Mouse (Mus musculus) liver, embryonic 11.5 days (tissue): ENCODE results near the gene Iglon5. TPM values are rescaled to one million over a fixed set of nuclear protein-coding genes. Genes with fewer than 3 reads are reported as not detected.

ENCODE experiments used
- ATAC-seq: fragments of 200-750 bp; cut with Nextera tagmentation; replicated peaks from 2 replicates; pipeline ENCODE4 v1.8.0; 2017; ENCODE audit warnings: moderate number of reproducible peaks, mild to moderate bottlenecking, moderate TSS enrichment, moderate library complexity; ENCODE audit not compliant: low FRiP score
- DNase-seq: peaks from one replicate; pipeline ENCODE4 v3.0.0-alpha.2; 2017; ENCODE audit warnings: low spot score
- H3K27ac ChIP-seq: fragments of 300-500 bp; sonication (generic); 2 replicates; pipeline ENCODE4 v1.5.1; 2014; ENCODE audit warnings: mild to moderate bottlenecking, low read depth, low read length, control low read depth
- H3K27me3 ChIP-seq: fragments of 300-500 bp; sonication (generic); replicated peaks from 2 replicates; pipeline ENCODE4 v1.6.1; 2014; ENCODE audit warnings: low read length, mixed read lengths; ENCODE audit not compliant: control insufficient read depth, insufficient read depth
- H3K36me3 ChIP-seq: fragments of 300-500 bp; sonication (generic); 2 replicates; pipeline ENCODE4 v1.6.1; 2014; ENCODE audit warnings: mild to moderate bottlenecking, low read length, moderate library complexity, mixed read lengths; ENCODE audit not compliant: control insufficient read depth, insufficient read depth
- H3K4me1 ChIP-seq: fragments of 300-500 bp; sonication (generic); replicated peaks from 2 replicates; pipeline ENCODE4 v1.6.1; 2014; ENCODE audit warnings: low read length, mixed read lengths; ENCODE audit not compliant: control insufficient read depth, insufficient read depth
- H3K4me2 ChIP-seq: fragments of 300-500 bp; sonication (generic); 2 replicates; pipeline ENCODE4 v1.6.1; 2014; ENCODE audit warnings: mild to moderate bottlenecking, control low read depth, moderate library complexity
- H3K4me3 ChIP-seq: fragments of 300-500 bp; sonication (generic); 2 replicates; pipeline ENCODE4 v1.5.1; 2014; ENCODE audit warnings: low read depth, low read length, control low read depth
- H3K9ac ChIP-seq: fragments of 300-500 bp; sonication (generic); 2 replicates; pipeline ENCODE4 v1.6.1; 2014; ENCODE audit warnings: low read depth, low read length, control low read depth
- H3K9me3 ChIP-seq: fragments of 300-500 bp; sonication (generic); 2 replicates; pipeline ENCODE4 v1.6.1; 2016; ENCODE audit warnings: low read length, inconsistent platforms, mixed read lengths; ENCODE audit not compliant: control insufficient read depth
- WGBS: fragments of 180-500 bp; shearing (Covaris S2); extraction: QIAGEN DNeasy Blood & Tissue Kit; methylation state at CpG from one replicate; pipeline ENCODE4 v1.1.7; 2014; 5-methylcytosine and 5-hydroxymethylcytosine counted together
- polyA plus RNA-seq: library from polyadenylated mRNA; unstranded; fragments of >200 nt; fragmentation: Nextera tagmentation; extraction: Ambion mirVana; gene quantifications from 2 replicates; pipeline ENCODE4 v1.2.1, GENCODE M21; 2014

The Iglon5 gene
- polyA plus RNA-seq, 1 experiment from 2014 or later: 0.25 TPM

GRCm38 (mm10) chr7:43476376-43476775 is 13.5 kb downstream of the Iglon5 start:
- Histone ChIP-seq H3K4me2 (no peak overlapping the region), H3K9ac (no peak overlapping the region), H3K36me3 (no peaks in the 10 kb centered on the region), H3K4me3 (no peak overlapping the region), H3K9me3 (no peaks in the 10 kb centered on the region), H3K27me3 (peaks cover 42% of the 10 kb centered on the region), H3K4me1 (no peaks in the 10 kb centered on the region), H3K27ac (no peak overlapping the region)
- DNase-seq: no peak
- WGBS: 6% methylated on average over 13 of the region's 13 CpGs
- ATAC-seq: no peak

- no peaks in the 10 kb centered on the region for H3K4me1 ChIP-seq
- no peak for DNase-seq
- H3K4me3 ChIP-seq: no peak overlapping the region
- no peak overlapping the region for H3K27ac ChIP-seq
- H3K36me3 ChIP-seq: no peaks in the 10 kb centered on the region
- no peak for ATAC-seq
- peaks cover 42% of the 10 kb centered on the region for H3K27me3 ChIP-seq
- H3K9ac ChIP-seq: no peak overlapping the region
- WGBS: 9% methylated on average over 23 of the region's 23 CpGs
- no peak overlapping the region for H3K4me2 ChIP-seq
- no peaks in the 10 kb centered on the region for H3K9me3 ChIP-seq
Observed at GRCm38 (mm10) chr7:43475706-43476105, 14.2 kb downstream of the Iglon5 start.

GRCm38 (mm10) chr7:43470373-43470772 is 19.5 kb downstream of the Iglon5 start:
- H3K4me1 ChIP-seq: no peaks in the 10 kb centered on the region; the same call in 1 of the 2 replicates
- H3K27me3 ChIP-seq: peaks cover 15% of the 10 kb centered on the region
- H3K9ac ChIP-seq: no peak overlapping the region
- no peak overlapping the region for H3K4me3 ChIP-seq
- H3K9me3 ChIP-seq: no peaks in the 10 kb centered on the region
- no peak overlapping the region for H3K27ac ChIP-seq
- WGBS: 37% methylated on average over 8 of the region's 8 CpGs
- ATAC-seq: no peak
- DNase-seq: no peak
- H3K36me3 ChIP-seq: no peaks in the 10 kb centered on the region
- H3K4me2 ChIP-seq: no peak overlapping the region

- no peak overlapping the region for H3K27ac ChIP-seq
Observed at GRCm38 (mm10) chr7:43466099-43466694, 23.7 kb downstream of the Iglon5 start.

GRCm38 (mm10) chr7:43465344-43466098 is 24.4 kb downstream of the Iglon5 start:
- H3K4me3 ChIP-seq: peak overlapping the region; percentile 45
- ATAC-seq (peak; percentile 88), DNase-seq (peak; percentile 85)
- peak overlapping the region; percentile 75 for H3K4me2 ChIP-seq
- H3K36me3 ChIP-seq: no peaks in the 10 kb centered on the region
- no peaks in the 10 kb centered on the region for H3K9me3 ChIP-seq
- WGBS: 2% methylated on average over 33 of the region's 33 CpGs
- peak overlapping the region; percentile 70 for H3K9ac ChIP-seq
- peaks cover 3% of the 10 kb centered on the region for H3K4me1 ChIP-seq
- no peak overlapping the region for H3K27ac ChIP-seq
- peaks cover 4% of the 10 kb centered on the region for H3K27me3 ChIP-seq

More at GRCm38 (mm10) chr7:43466099-43466694, 23.7 kb downstream of the Iglon5 start:
- WGBS: under 1% methylated on average over 30 of the region's 33 CpGs
- Histone ChIP-seq H3K36me3 (no peaks in the 10 kb centered on the region), H3K9me3 (no peaks in the 10 kb centered on the region), H3K4me3 (peak overlapping the region; percentile 45), H3K4me2 (peak overlapping the region; percentile 75), H3K9ac (peak overlapping the region; percentile 52; the same call in 1 of the 2 replicates), H3K27me3 (peaks cover 4% of the 10 kb centered on the region), H3K4me1 (peaks cover 3% of the 10 kb centered on the region)
- DNase-seq (peak; percentile 83), ATAC-seq (peak; percentile 65)

- 0 out of 2 replicates have a peak, but pooled peaks have one; percentile 3 for ATAC-seq
- H3K27me3 ChIP-seq: peaks cover 4% of the 10 kb centered on the region
- no peaks in the 10 kb centered on the region for H3K9me3 ChIP-seq
- H3K4me3 ChIP-seq: peak overlapping the region; percentile 45
- H3K4me1 ChIP-seq: peaks cover 3% of the 10 kb centered on the region
- no peak overlapping the region for H3K27ac ChIP-seq
- H3K36me3 ChIP-seq: no peaks in the 10 kb centered on the region
- no peak for DNase-seq
- peak overlapping the region; percentile 75 for H3K4me2 ChIP-seq
- 6% methylated on average over 35 of the region's 35 CpGs for WGBS
- peak overlapping the region; percentile 70 for H3K9ac ChIP-seq
Observed at GRCm38 (mm10) chr7:43464864-43465343, 25.0 kb downstream of the Iglon5 start.

- no peak overlapping the region for H3K4me2 ChIP-seq
- WGBS: 64% methylated on average over 7 of the region's 7 CpGs
- peaks cover 3% of the 10 kb centered on the region for H3K4me1 ChIP-seq
- H3K36me3 ChIP-seq: no peaks in the 10 kb centered on the region
- H3K27me3 ChIP-seq: peaks cover 4% of the 10 kb centered on the region
- H3K4me3 ChIP-seq: no peak overlapping the region
- no peak for ATAC-seq
- H3K9me3 ChIP-seq: no peaks in the 10 kb centered on the region
- no peak overlapping the region for H3K27ac ChIP-seq
- DNase-seq: no peak
- no peak overlapping the region for H3K9ac ChIP-seq
Observed at GRCm38 (mm10) chr7:43463976-43464375, 25.9 kb downstream of the Iglon5 start.

- no peak for DNase-seq
- Histone ChIP-seq H3K27ac (no peak within 1 kb of the TSS), H3K4me2 (no peak within 1 kb of the TSS), H3K36me3 (no peaks in the 10 kb centered on the region), H3K4me1 (peaks cover 3% of the 10 kb centered on the region), H3K9ac (no peak within 1 kb of the TSS), H3K27me3 (peaks cover 4% of the 10 kb centered on the region), H3K4me3 (no peak within 1 kb of the TSS), H3K9me3 (no peaks in the 10 kb centered on the region)
- 63% methylated on average over 4 of the region's 4 CpGs for WGBS
- ATAC-seq: no peak
Observed at GRCm38 (mm10) chr7:43462851-43463250, 27.0 kb downstream of the Iglon5 start, which contains the start of gene Vsig10l. TSS of gene Vsig10l (plus strand) at chr7:43463151.
